Mouse (Mus musculus): Measurements from ENCODE around the gene C1qtnf7.

GRCm38 (mm10) chr5:43504243-43504786 lies 11.0 kb upstream of the C1qtnf7 start:
- TF ChIP-seq CTCF (IDR thresholded peaks at IDR 0.05; ENCODE audit: low read depth, low read length) = no peak
- TF ChIP-seq POLR2A (IDR thresholded peaks at IDR 0.05; ENCODE audit: insufficient read depth, low read length) = no peak
